Mouse (Mus musculus) megakaryocyte, embryonic 14.5 days (primary cell): ENCODE measurements around the gene Trak2.

ENCODE experiments used
- FLI1 ChIP-seq: IDR thresholded peaks from 2 replicates; pipeline ENCODE4 v1.6.1; 2012; ENCODE audit warnings: low read length, inconsistent platforms, mixed read lengths
- GATA1 ChIP-seq: IDR thresholded peaks from 3 replicates; pipeline ENCODE4 v1.6.1; 2012; ENCODE audit warnings: mixed read lengths, low read length, inconsistent platforms, borderline replicate concordance

- TF ChIP-seq GATA1 (no peak), FLI1 (no peak)
These were observed 22.2 kb downstream of the Trak2 start for GRCm38 (mm10) chr1:58950899-58951648.
